Mouse (Mus musculus) T-helper 1 cell (primary cell): ENCODE measurements at regions not wholly inside any gene's neighbourhood (a gene's known extent, or its start where the extent isn't known, plus 50 kb on each side); places are given as distances from the start of the nearest gene placed in this dataset.
"Not testable (repeated sequence)": the region's sequence is repeated elsewhere in the genome, so short reads cannot be mapped to it uniquely, and the experiment has no call there.

ENCODE experiments used
- in situ Hi-C: fragments of 300-600 bp; cut with MboI, MseI; formaldehyde crosslinking; loops from one replicate; pipeline ENCODE4 v1.15.1; 2025; ENCODE audit warnings: high pct_unique_total_duplicates

GRCm38 (mm10) chr12:71526623-71527022 lies 216.9 kb downstream of the Dact1 start:
- in situ Hi-C loops = no loop called here

- in situ Hi-C loops = no loop called here
These were observed 222.5 kb downstream of the Dact1 start for GRCm38 (mm10) chr12:71532161-71532560.

- in situ Hi-C loops = no loop called here
These were observed 223.2 kb downstream of the Dact1 start for GRCm38 (mm10) chr12:71532708-71533450.

- in situ Hi-C loops = no loop called here
These were observed 224.0 kb downstream of the Dact1 start for GRCm38 (mm10) chr12:71533701-71534100.

- in situ Hi-C loops = no loop called here
These were observed 224.5 kb downstream of the Dact1 start for GRCm38 (mm10) chr12:71534199-71534598.

GRCm38 (mm10) chr12:71535251-71535650 lies 225.6 kb downstream of the Dact1 start:
- in situ Hi-C loops = no loop called here

GRCm38 (mm10) chr12:71535831-71536230 lies 226.1 kb downstream of the Dact1 start:
- in situ Hi-C loops = not testable (repeated sequence)

GRCm38 (mm10) chr12:71538691-71539090 lies 229.0 kb downstream of the Dact1 start:
- in situ Hi-C loops = no loop called here

GRCm38 (mm10) chr12:71540279-71540678 lies 230.6 kb downstream of the Dact1 start:
- in situ Hi-C loops = no loop called here

- in situ Hi-C loops = no loop called here
These were observed 232.3 kb downstream of the Dact1 start for GRCm38 (mm10) chr12:71541961-71542360.

GRCm38 (mm10) chr12:71543571-71544119 lies 234.0 kb downstream of the Dact1 start:
- in situ Hi-C loops = no loop called here

- in situ Hi-C loops = no loop called here
These were observed 234.9 kb downstream of the Dact1 start for GRCm38 (mm10) chr12:71544401-71545159.

GRCm38 (mm10) chr12:71546523-71547265 lies 237.0 kb downstream of the Dact1 start:
- in situ Hi-C loops = no loop called here

- in situ Hi-C loops = no loop called here
These were observed 239.7 kb downstream of the Dact1 start for GRCm38 (mm10) chr12:71549336-71549735.

GRCm38 (mm10) chr12:71554212-71554611 lies 244.5 kb downstream of the Dact1 start:
- in situ Hi-C loops = loop anchor here (5.0 kb wide), 1 partner anchor 68 kb away; no protein-coding TSS in a partner anchor

- in situ Hi-C loops = no loop called here
These were observed 251.6 kb downstream of the Dact1 start for GRCm38 (mm10) chr12:71561259-71561658.

- in situ Hi-C loops = no loop called here
These were observed 252.4 kb downstream of the Dact1 start for GRCm38 (mm10) chr12:71561918-71562572.

GRCm38 (mm10) chr12:71563219-71563618 lies 253.5 kb downstream of the Dact1 start:
- in situ Hi-C loops = no loop called here

GRCm38 (mm10) chr12:71566371-71566770 lies 256.7 kb downstream of the Dact1 start:
- in situ Hi-C loops = no loop called here

GRCm38 (mm10) chr12:71568251-71568650 lies 258.6 kb downstream of the Dact1 start:
- in situ Hi-C loops = no loop called here

- in situ Hi-C loops = no loop called here
These were observed 259.3 kb downstream of the Dact1 start for GRCm38 (mm10) chr12:71568880-71569390.
